Mouse (Mus musculus) G1E (cell line): ENCODE results near the gene Ppp1r9a. TPM values are rescaled to one million over a fixed set of nuclear protein-coding genes. Genes with fewer than 3 reads are reported as not detected.

ENCODE experiments used
- ATAC-seq: 2 replicates; pipeline ENCODE4 v1.8.0; 2016; ENCODE audit warnings: mild to moderate bottlenecking; ENCODE audit not compliant: insufficient number of reproducible peaks, poor library complexity, low FRiP score, severe bottlenecking; ENCODE audit errors: extremely low read depth
- DNase-seq: peaks from one replicate; pipeline ENCODE4 v3.0.0; 2012; ENCODE audit warnings: low spot score
- H3K27me3 ChIP-seq: 2 replicates; pipeline ENCODE4 v1.6.1; 2012; ENCODE audit warnings: mild to moderate bottlenecking, low read length, inconsistent platforms; ENCODE audit not compliant: insufficient read depth
- H3K36me3 ChIP-seq: replicated peaks from 2 replicates; pipeline ENCODE3; 2012; ENCODE audit warnings: mild to moderate bottlenecking, inconsistent platforms
- H3K4me1 ChIP-seq: 2 replicates; pipeline ENCODE4 v1.6.1; 2012; ENCODE audit warnings: low read depth, low read length, inconsistent platforms, mixed read lengths; ENCODE audit not compliant: insufficient read depth
- H3K4me3 ChIP-seq: 2 replicates; pipeline ENCODE4 v1.5.1; 2012; ENCODE audit warnings: low read depth, mild to moderate bottlenecking, inconsistent platforms, low read length, moderate library complexity, mixed read lengths
- H3K9me3 ChIP-seq: replicated peaks from 2 replicates; pipeline ENCODE4 v1.6.1; 2012; ENCODE audit warnings: inconsistent platforms
- CTCF ChIP-seq: IDR thresholded peaks from 2 replicates; pipeline ENCODE4 v1.5.1; 2012; ENCODE audit warnings: low read depth, low read length, inconsistent platforms, mixed read lengths
- GATA1 ChIP-seq: IDR thresholded peaks from 2 replicates; pipeline ENCODE4 v1.6.1; 2012; ENCODE audit warnings: borderline replicate concordance, low read length, inconsistent platforms, mixed read lengths
- GATA2 ChIP-seq: IDR thresholded peaks from 2 replicates; pipeline ENCODE4 v1.6.1; 2012; ENCODE audit warnings: low read depth, low read length, inconsistent platforms, borderline replicate concordance
- POLR2AphosphoS5 ChIP-seq: IDR thresholded peaks from 2 replicates; pipeline ENCODE4 v1.6.1; 2012; ENCODE audit warnings: low read depth, low read length, inconsistent platforms; ENCODE audit not compliant: insufficient replicate concordance
- TAL1 ChIP-seq: conservative IDR thresholded peaks from 2 replicates; pipeline ENCODE4 v1.6.1; 2012; ENCODE audit warnings: low read depth, low read length, inconsistent platforms, mixed read lengths
- polyA plus RNA-seq: library from polyadenylated mRNA; stranded (reverse); fragments of >175 nt; gene quantifications from 2 replicates; pipeline ENCODE4 v1.2.3, GENCODE M21; 2012
- total RNA-seq, 2 experiments: library from RNA; stranded (forward) in 1 of 2; stranded (reverse) in 1 of 2; fragments of 200-1000 nt in 1 of 2; fragments of >200 nt in 1 of 2; fragmentation: Nextera tagmentation in 1 of 2; gene quantifications; 2 replicates each; pipeline ENCODE4 v1.2.3; 2014 to 2017

Ppp1r9a gene
- total and polyA plus RNA-seq, 3 experiments = 0.01 to 0.33 TPM; not detected in 1

GRCm38 (mm10) chr6:5120229-5120628 is 217.5 kb downstream of the Ppp1r9a start:
- ATAC-seq (no peak), DNase-seq (no peak)
- peaks cover 11% of the 10 kb centered on the region for H3K27me3 ChIP-seq
- H3K9me3 ChIP-seq = no peaks in the 10 kb centered on the region
- H3K4me1 ChIP-seq = no peaks in the 10 kb centered on the region
- H3K36me3 ChIP-seq = no peaks in the 10 kb centered on the region
- H3K4me3 ChIP-seq = no peak overlapping the region
- TF ChIP-seq TAL1 = no peak

- H3K4me3 ChIP-seq = no peak overlapping the region
- H3K27me3 ChIP-seq = peaks cover 7% of the 10 kb centered on the region
- H3K4me1 ChIP-seq = no peaks in the 10 kb centered on the region
- no peak for TF ChIP-seq TAL1
- TF ChIP-seq POLR2AphosphoS5 = no peak
- no peak for TF ChIP-seq CTCF
- TF ChIP-seq GATA1 = no peak
- TF ChIP-seq GATA2 = no peak
- no peak for DNase-seq
- no peaks in the 10 kb centered on the region for H3K9me3 ChIP-seq
- ATAC-seq = no peak
- no peaks in the 10 kb centered on the region for H3K36me3 ChIP-seq
These were observed 226.8 kb downstream of the Ppp1r9a start for GRCm38 (mm10) chr6:5129364-5130093.

GRCm38 (mm10) chr6:5134986-5135385 is 232.3 kb downstream of the Ppp1r9a start:
- H3K4me3 ChIP-seq = no peak overlapping the region
- no peaks in the 10 kb centered on the region for H3K9me3 ChIP-seq
- TF ChIP-seq TAL1 = no peak
- no peak for TF ChIP-seq CTCF
- no peak for TF ChIP-seq POLR2AphosphoS5
- TF ChIP-seq GATA2 = no peak
- no peak for TF ChIP-seq GATA1
- peaks cover 31% of the 10 kb centered on the region for H3K27me3 ChIP-seq
- no peak for DNase-seq
- no peaks in the 10 kb centered on the region for H3K36me3 ChIP-seq
- ATAC-seq = no peak
- H3K4me1 ChIP-seq = no peaks in the 10 kb centered on the region; the same call in 1 of the 2 replicates

GRCm38 (mm10) chr6:5136046-5136445 is 233.3 kb downstream of the Ppp1r9a start:
- Histone ChIP-seq H3K27me3 (peaks cover 37% of the 10 kb centered on the region), H3K4me3 (no peak overlapping the region), H3K9me3 (no peaks in the 10 kb centered on the region), H3K4me1 (peaks cover 4% of the 10 kb centered on the region; the same call in 1 of the 2 replicates), H3K36me3 (no peaks in the 10 kb centered on the region)
- ATAC-seq = no peak
- DNase-seq = no peak
- TF ChIP-seq CTCF = no peak
- TF ChIP-seq TAL1 = no peak
- TF ChIP-seq GATA1 = no peak
- TF ChIP-seq POLR2AphosphoS5 = no peak
- TF ChIP-seq GATA2 = no peak

GRCm38 (mm10) chr6:5138875-5139631 is 236.3 kb downstream of the Ppp1r9a start:
- Histone ChIP-seq H3K27me3 (peaks cover 43% of the 10 kb centered on the region), H3K4me3 (no peak overlapping the region), H3K9me3 (no peaks in the 10 kb centered on the region), H3K4me1 (peaks cover 4% of the 10 kb centered on the region; the same call in 1 of the 2 replicates), H3K36me3 (no peaks in the 10 kb centered on the region)
- no peak for ATAC-seq
- TF ChIP-seq POLR2AphosphoS5 (no peak), GATA1 (no peak), CTCF (no peak), GATA2 (no peak), TAL1 (no peak)
- no peak for DNase-seq

- peaks cover 4% of the 10 kb centered on the region; the same call in 1 of the 2 replicates for H3K4me1 ChIP-seq
- no peaks in the 10 kb centered on the region for H3K36me3 ChIP-seq
- peaks cover 43% of the 10 kb centered on the region for H3K27me3 ChIP-seq
- no peak overlapping the region for H3K4me3 ChIP-seq
- no peaks in the 10 kb centered on the region for H3K9me3 ChIP-seq
- TF ChIP-seq TAL1 (no peak), POLR2AphosphoS5 (no peak), CTCF (no peak), GATA1 (no peak), GATA2 (no peak)
- DNase-seq (no peak), ATAC-seq (no peak)
These were observed 236.9 kb downstream of the Ppp1r9a start for GRCm38 (mm10) chr6:5139666-5140065.
